Mouse (Mus musculus) gastrocnemius, postnatal 14 days (tissue): Measurements from ENCODE around the gene Abca5. TPM values are rescaled to one million over a fixed set of nuclear protein-coding genes. Genes with fewer than 3 reads are reported as not detected.

Experiments used
- DNase-seq: peaks from one replicate; pipeline ENCODE4 v3.0.0; 2021; ENCODE audit warnings: mixed read lengths
- intact Hi-C: fragments of 180-260 bp; cut with DNase I; formaldehyde crosslinking; loops from one replicate; pipeline ENCODE4 v1.15.1; 2025; ENCODE audit warnings: low total_unique reads
- total RNA-seq, 2 experiments: library from RNA; stranded (reverse); gene quantifications; 2 replicates each; pipeline ENCODE4 v1.2.3; 2021

Gene Abca5
- total RNA-seq, 2 experiments from 2014 or later, result 11.8 to 12.3 TPM

DNA sequence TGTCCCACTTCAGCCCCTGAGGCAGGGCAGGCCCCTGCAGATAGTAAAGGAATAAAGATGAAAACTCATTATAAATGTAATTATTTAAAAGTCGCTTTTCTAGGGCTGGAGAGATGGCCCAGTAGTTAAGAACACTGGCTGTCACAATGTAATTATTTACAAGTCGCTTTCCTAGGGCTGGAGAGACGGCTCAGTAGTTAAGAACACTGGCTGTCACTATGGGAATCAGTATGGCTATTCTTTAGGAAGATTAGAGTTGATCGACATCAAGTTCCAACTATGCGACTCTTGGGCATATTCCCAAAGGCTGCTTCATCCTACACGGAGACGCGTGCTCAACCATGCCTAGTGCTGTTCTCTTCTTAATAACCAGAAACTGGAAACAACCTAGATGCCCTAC is 15.2 kb downstream of the Abca5 start:
- intact Hi-C loops, result no loop called here
- DNase-seq, result no peak

DNA sequence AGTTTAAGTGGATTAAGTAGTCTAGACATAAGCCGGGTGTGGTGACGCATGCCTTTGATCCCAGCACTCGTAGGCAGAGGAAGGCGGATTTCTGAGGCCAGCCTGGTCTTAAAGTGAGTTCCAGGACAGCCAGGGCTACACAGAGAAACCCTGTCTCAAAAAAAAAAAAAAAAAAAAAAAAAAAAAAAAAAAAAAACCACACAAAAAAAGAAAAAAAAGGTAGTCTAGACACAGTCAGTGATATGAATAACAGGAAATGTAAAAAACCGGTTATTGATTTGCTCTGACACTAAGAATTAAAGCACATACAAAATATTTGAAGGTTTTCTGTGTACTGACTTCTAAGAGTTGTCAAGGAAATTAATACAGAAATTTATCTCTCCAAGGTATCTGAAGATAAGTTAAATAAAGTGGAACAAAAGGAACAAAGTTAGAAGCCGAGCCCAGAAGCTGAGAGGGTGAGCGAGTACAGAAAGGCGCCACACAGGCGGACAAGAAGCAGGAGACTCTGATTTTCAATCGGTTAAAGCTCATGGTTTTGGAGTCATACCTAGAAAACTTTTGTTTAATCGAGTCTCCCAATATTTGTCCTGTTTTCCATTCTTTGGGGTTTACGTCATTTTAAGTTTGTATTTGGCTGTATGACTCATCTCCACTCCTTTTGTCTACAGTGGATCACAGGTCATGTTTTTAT is 30.9 kb downstream of the Abca5 start:
- DNase-seq, result no peak
- intact Hi-C loops, result no loop called here

DNA sequence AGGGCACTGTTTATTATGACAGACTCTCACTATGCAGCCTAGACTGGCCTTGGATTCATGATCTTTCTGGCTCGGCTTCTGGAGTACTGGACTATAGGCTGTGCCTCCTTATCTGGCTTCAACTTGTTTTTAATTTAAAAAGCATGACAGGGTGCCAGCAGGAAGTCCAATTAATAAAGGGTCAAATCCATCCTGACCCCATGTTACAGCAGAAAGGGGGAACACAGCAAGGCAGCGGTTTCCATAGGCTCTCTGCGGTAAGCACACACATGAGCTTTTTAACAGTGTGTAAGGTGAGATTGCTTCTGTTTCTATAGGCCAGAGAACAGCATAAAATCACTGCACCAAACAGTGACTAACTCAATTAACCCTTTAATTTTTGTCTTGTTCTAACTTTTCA is 34.1 kb downstream of the Abca5 start:
- no peak for DNase-seq
- intact Hi-C loops, result no loop called here

DNA sequence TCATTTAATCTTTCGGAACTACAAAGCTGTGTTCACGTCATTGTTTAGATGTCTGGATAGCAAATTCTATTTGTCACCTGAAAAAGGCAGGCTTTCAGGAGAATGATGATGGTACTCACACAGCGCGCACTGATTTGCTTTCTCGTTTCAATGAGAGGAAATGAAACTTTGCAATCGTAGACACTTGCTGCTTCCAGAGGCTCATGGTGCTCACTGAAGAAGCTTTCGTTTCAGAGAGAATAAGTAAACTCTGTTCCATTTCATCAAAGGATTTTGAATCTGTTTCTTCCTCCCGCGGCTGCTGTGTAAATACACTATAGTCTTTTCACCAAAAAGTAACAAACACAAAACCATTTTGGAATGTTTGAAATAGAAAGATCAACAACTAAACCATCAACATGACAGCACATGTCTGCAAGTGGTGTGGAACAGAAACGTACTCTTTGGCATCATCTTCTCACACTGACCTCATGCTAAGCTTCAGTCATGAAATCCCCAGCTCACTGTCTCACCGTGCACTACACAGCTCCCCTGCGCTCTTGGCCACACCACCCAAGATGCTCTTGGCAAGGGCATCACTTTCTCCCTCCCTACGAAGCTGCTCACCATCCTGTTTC is 39.5 kb downstream of the Abca5 start:
- intact Hi-C loops, result no loop called here
- no peak for DNase-seq

DNA sequence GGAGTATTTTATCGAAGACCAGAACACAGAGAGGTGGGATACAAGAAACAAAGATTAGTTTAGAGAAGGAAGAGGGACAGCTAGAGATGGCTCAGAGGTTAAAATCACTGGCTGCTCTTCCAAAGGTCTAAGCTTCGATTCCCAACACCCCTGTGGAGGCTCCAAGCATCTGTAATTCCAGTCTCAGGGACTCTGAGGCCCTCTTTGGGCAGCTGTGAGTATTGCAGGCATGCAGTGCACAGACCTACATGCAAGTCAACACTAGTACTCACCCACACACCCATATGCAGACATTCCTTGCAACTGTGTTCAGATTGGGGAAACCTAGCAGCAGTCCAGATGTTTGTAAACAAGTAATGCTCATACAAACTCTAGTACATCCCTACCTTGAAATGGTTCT is 46.9 kb downstream of the Abca5 start:
- DNase-seq, result no peak
- intact Hi-C loops, result no loop called here

DNA sequence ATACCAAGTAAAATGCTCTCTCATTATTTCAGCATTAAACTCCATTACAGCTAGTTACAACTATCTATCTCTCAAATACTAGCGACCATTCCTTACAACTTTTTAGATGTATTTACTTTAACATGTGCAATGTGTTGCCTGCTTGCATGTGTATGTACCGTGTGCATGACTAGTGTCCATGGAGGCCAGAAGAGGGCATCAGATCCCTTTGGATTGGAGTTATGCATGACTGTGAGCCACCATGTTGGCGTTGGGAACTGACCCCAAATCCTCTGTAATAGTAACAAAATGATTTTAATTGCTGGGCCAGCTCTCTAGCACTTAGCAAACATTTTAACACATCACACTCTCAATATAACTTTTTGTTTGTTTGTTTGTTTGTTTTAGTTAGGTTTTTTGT is 49.1 kb downstream of the Abca5 start:
- intact Hi-C loops, result no loop called here

DNA sequence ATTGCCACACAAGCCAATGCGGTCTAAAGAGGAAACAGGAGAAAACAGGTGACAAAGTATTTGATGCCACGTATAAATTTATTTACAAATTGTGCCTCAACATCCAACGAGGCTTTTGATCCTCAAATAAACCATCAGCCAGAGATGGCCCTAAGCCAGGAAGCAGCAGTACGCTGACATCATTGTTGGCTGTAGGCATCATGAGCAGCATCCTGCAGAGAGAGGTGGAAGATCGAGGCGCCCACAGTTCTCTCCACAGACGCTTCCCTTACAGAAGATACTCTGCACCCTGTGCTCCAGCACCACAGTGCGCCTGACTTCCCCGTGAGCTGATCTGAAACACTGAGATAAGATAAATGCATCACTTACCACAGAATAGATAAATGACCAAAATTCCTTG is 49.8 kb downstream of the Abca5 start:
- intact Hi-C loops, result no loop called here
- DNase-seq, result no peak

More for the DNA sequence above, 49.1 kb downstream of the Abca5 start:
- no peak for DNase-seq

DNA sequence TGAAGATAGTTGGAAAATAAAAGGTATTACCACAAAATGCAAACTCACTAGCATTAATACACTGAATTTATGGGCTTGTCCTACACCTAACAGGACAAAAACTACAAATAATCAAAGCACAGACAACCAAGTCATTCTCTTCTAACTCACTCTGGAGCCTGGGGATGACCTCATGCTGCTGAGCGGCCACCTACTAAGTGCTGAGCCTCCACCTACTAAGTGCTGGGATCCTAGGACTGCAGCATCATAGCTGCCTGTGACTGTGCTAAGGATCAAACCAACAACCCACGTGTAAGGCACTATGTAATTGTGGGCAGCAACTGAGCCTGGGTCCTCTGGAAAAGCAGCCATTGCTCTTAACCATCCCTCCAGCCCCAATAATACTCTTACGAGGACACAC is 51.2 kb downstream of the Abca5 start:
- intact Hi-C loops, result no loop called here
- no peak for DNase-seq

DNA sequence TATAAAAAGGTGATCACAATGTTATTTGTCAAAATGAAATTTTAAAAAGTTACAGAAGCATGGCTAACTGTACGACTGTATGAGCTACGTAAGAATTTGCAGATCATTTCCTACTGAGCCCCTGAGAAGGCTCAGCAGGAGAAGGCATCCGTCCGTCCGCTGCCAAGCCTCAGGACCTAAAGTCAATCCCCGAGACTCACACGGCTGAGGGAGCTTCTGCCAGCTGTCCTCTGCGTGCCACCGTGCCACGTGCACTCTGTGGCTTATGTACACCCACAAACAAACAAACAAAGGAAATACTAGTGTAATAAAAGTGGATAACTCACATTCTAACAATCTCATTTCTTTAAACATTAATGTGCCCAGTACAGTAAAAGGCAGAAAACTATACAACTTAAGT is 52.7 kb downstream of the Abca5 start:
- intact Hi-C loops, result no loop called here
- DNase-seq, result no peak

DNA sequence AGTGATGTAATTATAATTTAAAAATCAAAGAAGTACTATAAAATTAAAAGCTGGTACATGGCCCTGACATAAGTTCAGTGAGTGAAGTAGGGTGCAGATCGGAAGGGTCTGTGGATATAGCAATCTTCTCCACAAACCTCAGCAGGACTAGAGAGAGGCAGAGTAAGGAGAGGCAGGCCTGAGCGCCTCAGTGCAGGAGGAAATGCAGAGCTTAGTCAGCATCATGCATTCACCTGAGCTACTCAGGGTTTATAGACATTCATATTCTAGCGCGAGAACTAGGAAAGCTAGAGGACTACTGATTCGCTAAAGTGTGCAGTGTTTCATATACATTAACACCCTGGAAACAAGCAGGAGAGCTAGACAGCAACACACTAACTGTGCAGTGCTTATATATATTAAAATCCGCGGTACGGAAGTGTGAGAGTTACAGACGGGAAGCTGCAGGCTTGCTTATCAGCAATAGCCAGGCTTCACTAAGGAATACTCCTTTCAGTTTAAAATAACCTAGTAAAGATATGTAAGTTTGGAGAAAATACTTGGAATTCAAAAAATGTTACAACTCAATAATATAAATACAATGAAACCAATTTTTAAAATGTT is 53.2 kb downstream of the Abca5 start:
- no peak for DNase-seq
- intact Hi-C loops, result no loop called here

DNA sequence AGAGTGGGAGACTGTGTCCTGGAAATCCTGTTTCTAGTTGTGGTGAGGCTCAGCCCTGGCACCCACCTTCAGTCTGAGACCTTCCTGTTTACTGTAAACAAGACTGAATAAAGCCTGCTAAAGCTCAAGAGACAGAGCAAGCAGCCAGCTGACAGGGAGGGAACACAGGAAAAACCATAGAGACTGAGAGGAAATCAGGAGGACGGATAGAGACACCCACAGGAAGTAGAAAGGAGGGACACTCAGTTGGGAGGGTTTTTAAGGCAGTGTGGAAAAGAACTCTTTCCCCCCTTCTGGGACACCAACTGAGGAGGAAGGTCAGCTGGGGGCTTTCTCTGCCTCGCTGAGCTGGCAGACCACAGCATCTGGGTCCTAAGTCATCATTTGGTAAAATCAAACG is 62.7 kb downstream of the Abca5 start:
- intact Hi-C loops, result loop anchor here (2.0 kb wide), 1 partner anchor 402 kb away; no protein-coding TSS in a partner anchor
- no peak for DNase-seq

DNA sequence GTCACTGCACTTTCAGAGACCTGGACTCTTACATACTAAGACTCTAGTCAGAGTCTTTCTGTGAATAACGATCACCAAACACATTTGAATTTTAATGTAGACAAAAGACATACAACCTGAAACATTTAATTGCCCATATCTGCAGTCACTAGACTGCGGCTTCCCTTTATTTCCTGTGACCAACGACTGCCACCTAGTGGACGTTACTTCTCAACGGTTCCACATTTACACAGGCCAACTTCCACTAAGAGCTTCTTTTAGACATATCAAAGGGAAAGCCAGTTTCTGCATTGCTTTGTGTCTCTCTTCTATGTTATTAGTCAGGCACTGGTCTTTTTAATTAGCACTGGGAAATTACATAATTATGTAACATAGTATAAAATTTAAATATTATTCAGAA is 65.8 kb downstream of the Abca5 start:
- intact Hi-C loops, result no loop called here
- DNase-seq, result peak; percentile 38

DNA sequence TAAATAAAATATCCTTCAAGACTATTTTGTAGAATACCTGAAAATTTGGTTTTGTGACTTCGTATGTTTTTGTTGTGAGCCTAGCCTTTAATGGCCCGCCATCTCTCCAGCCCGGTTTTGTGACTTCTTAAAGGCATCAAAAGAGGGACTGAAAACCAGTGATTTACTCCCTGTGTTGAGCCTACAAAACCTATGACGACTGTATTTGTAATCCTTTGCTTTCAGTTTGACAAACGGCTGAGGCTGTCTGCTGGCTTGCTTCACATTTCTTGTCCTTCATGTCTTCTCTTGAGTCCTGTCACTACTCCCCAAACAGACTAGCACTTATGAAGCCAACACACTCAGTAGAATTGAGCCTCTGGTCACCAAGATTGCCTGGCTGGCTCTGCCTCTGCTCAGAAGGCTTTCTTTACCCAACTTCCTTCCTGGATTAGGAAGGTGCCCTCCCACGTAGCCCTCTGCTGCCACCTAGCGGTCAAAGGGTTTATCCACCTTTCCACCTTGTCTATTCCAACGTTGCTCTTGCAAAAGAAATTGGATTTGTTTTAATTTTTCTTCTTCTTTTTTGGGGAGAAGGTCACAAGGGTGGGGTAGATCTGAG is 69.2 kb downstream of the Abca5 start:
- intact Hi-C loops, result loop anchor here (5.0 kb wide), 1 partner anchor 381 kb away; no protein-coding TSS in a partner anchor
- peak; percentile 90 for DNase-seq

DNA sequence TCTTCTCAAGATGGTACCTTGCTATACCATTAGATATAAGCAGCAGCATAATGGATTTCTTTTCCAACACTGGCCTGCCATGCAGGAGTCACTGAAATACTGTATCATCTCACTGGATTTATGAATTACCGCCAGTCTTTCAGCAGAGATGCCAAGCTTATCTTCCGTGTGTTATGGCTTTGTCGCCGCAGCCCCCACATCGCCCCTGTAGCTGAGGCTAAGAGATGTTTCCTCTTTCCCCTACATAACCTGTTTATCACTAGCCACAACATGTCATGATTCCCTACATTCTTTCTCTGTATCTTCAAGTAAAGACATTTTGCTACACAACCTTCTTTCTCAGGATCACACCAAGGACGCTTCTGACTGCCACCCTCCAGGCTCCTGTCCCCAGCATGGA is 70.3 kb downstream of the Abca5 start:
- DNase-seq, result no peak
- intact Hi-C loops, result loop anchor here (5.0 kb wide), 1 partner anchor 380 kb away; no protein-coding TSS in a partner anchor

DNA sequence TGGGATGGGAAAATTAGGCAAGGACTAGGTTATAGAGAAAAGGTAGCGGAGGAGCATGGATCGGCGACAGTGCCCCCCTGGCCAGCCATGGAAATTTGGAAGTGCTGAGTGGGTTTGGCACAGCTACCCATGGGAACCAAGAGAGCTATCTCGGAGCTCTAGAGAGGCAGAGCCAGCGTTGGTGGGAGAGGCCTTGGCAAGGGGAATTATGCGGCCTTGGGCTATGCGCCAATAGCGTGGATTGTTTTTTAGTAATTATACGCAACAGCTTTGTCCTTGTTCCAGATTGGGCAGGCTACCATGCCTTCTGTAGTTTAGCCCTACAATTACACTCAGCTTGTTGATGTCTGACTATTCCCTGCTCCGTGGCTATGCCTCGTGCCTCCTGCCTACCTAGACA is 70.8 kb downstream of the Abca5 start:
- no peak for DNase-seq
- intact Hi-C loops, result loop anchor here (5.0 kb wide), 1 partner anchor 379 kb away; no protein-coding TSS in a partner anchor

DNA sequence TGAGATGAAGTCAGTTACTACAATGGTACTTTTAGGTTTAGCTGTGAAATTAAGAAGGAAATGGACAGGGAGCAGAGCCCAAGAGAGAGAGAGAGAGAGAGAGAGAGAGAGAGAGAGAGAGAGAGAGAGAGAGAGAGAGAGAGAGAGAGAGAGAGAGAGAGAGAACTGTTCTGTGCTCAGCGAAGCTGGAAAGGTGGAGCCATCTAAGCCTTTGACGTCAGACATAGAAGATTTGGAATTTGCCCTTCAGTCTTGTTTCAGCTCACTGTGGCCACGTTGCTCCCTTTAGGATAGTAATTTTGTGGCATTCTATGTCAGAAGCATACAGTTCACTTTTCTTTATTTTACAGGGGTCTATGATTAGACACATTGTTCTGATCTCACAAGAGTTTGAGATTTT is 75.6 kb downstream of the Abca5 start:
- DNase-seq, result no peak
- intact Hi-C loops, result no loop called here

DNA sequence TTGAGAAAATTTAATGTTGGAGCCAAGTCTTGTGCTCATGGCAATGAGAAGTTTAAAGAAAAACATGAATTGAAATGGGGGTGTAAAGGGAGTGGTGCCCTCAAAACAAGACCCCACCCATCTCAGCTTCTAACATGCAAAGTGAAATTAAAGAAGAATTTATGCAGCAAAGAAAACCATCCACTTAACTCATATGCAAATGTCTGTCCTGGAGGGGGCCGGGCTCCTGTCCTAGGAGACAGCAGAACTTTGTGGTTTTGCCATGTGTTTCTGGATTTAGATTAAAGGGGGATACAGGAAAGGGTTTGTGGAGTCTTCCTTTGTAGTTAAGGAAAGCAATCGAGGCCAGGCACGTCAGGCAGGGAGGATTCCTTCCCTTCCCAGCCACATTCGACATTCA is 79.6 kb downstream of the Abca5 start:
- no peak for DNase-seq
- intact Hi-C loops, result no loop called here

DNA sequence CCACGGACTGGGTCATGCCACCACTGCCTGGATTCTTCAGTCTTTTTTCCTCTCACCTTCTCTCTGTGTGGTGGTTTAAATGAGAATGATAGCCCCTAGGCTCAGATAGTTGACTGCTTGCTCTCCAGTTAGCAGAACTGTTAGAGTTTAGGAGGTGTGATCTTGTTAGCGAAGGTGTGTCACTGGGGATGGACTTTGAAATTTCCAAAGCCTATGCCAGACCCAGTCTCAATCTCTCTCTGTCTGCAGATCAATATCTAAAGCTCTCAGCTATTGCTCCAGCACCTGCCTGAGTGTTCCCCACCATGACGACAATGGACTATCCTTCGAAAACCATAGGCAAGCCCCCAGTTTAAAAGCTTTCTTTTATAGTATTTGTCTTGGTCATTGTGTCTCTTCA is 80.5 kb downstream of the Abca5 start:
- intact Hi-C loops, result no loop called here
- DNase-seq, result no peak

DNA sequence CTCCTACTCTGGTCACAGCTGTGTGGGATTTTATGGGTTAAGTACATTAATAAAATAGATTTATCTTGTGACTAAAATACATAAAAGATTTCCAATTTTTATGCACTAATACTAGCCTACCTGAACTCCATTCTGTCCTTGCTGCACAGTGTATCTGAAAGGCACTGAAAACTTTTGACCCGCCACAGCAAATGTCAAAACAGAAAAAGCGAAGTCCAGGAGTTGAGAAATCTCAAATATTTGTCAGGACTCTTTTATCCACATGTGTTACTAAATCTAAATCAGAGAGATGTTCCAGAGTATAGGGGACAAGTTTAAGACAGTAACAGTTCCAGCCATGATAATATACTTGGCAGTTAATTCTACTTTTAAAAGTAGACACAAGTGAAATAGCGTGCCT is 85.3 kb downstream of the Abca5 start:
- intact Hi-C loops, result no loop called here

DNA sequence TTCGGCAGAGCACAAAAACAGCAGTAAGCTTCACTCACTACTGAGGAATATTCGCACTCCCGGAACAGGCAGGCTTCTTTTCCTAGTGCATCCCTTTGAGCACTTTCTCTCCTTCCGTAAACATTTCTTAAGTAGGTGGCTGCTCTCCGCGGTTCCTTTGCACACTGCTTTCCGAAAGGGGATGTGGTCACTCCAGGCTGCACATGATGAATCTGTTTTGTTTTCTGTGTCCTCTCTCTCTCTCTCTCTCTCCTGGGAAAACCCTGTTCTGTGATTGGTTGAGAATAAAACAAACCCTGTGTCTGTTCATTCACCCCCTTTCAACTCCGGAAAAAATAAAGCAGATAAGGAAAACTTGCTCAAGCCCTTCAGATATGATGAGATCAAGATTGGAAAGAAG is 86.0 kb downstream of the Abca5 start, which contains the start of gene Abca6:
Gene Abca6 (minus strand): TSS at position 243 of the 400 bp plus-strand sequence.
- peak; percentile 23 for DNase-seq
- intact Hi-C loops, result no loop called here

More for the DNA sequence above, 85.3 kb downstream of the Abca5 start:
- DNase-seq, result no peak
